Comparison of ENCODE assay signal across 11 mouse cellular contexts in genomic region chr8:71466198-71466597, GRCm38 (mm10). TPM values are rescaled to one million over a fixed set of nuclear protein-coding genes. Genes with fewer than 3 reads are reported as not detected.
DNase-seq lines count a peak whose midpoint lies in the region; ATAC-seq lines count a peak whose summit lies in the region.
"Had no signal": no experiment of that assay in that cellular context is flagged by ENCODE, and none has a peak within 500 bp of the region (broad histone marks: within the 10 kb centered on the region; RNA-seq: fewer than 3 reads in every experiment).

No protein-coding gene starts in this region.

- 94% methylated on average over 5 of the region's 5 CpGs for WGBS in heart, embryonic 14.5 days
- WGBS in liver, embryonic 11.5 days = 93% methylated on average over 5 of the region's 5 CpGs
- WGBS in limb, embryonic 15.5 days = 96% methylated on average over 5 of the region's 5 CpGs
- WGBS in intestine, embryonic 15.5 days = 96% methylated on average over 5 of the region's 5 CpGs

- DNase-seq in heart, adult 18-20 months = no peak
- DNase-seq in liver, embryonic 11.5 days (ENCODE audit: low spot score) = no peak
- no peak for DNase-seq in liver
- peak; percentile 69 for DNase-seq in cerebellum, adult 9-11 months
- DNase-seq: embryo, embryonic 11 days; kidney, postnatal 4 days had no signal

- H3K27me3 ChIP-seq in heart, embryonic 14.5 days (ENCODE audit: control insufficient read depth, insufficient read depth, low read length) = no peaks in the 10 kb centered on the region
- peaks cover 2% of the 10 kb centered on the region; the same call in 1 of the 2 replicates for H3K27me3 ChIP-seq in liver, embryonic 11.5 days (replicated peaks; ENCODE audit: control insufficient read depth, insufficient read depth, low read length)
- H3K27me3 ChIP-seq in limb, embryonic 15.5 days = no peaks in the 10 kb centered on the region
- H3K27me3 ChIP-seq in intestine, embryonic 15.5 days (replicated peaks) = no peaks in the 10 kb centered on the region

- H3K9me3 ChIP-seq in heart, embryonic 14.5 days (ENCODE audit: control insufficient read depth, low read length) = no peaks in the 10 kb centered on the region
- no peaks in the 10 kb centered on the region for H3K9me3 ChIP-seq in liver, embryonic 11.5 days (ENCODE audit: control insufficient read depth, low read length)
- no peaks in the 10 kb centered on the region for H3K9me3 ChIP-seq in limb, embryonic 15.5 days
- no peaks in the 10 kb centered on the region for H3K9me3 ChIP-seq in intestine, embryonic 15.5 days
- H3K9me3 ChIP-seq: midbrain, embryonic 10.5 days had no signal

- peaks cover 26 to 36% of the 10 kb centered on the region in 2 experiments for H3K4me1 ChIP-seq in heart, embryonic 14.5 days (ENCODE audit: control insufficient read depth in 2 of 2, insufficient read depth in 2 of 2, low read length in 2 of 2)
- H3K4me1 ChIP-seq in liver, embryonic 11.5 days (replicated peaks; ENCODE audit: control insufficient read depth, insufficient read depth, low read length) = peaks cover 30% of the 10 kb centered on the region
- H3K4me1 ChIP-seq in limb, embryonic 15.5 days = peaks cover 50% of the 10 kb centered on the region
- peaks cover 35% of the 10 kb centered on the region for H3K4me1 ChIP-seq in intestine, embryonic 15.5 days (replicated peaks)

- no peak overlapping the region for H3K9ac ChIP-seq in heart, embryonic 14.5 days (ENCODE audit: low read length)
- H3K9ac ChIP-seq in liver, embryonic 11.5 days (ENCODE audit: low read depth, low read length) = no peak overlapping the region
- H3K9ac ChIP-seq in limb, embryonic 15.5 days = no peak overlapping the region
- no peak overlapping the region for H3K9ac ChIP-seq in intestine, embryonic 15.5 days

- H3K27ac ChIP-seq in heart, embryonic 14.5 days (replicated peaks in 1 of 2; ENCODE audit: control insufficient read depth in 1 of 2, insufficient read depth in 1 of 2, low read depth in 2 of 2, low read length in 2 of 2) = no peak overlapping the region
- H3K27ac ChIP-seq in liver, embryonic 11.5 days (ENCODE audit: low read depth, low read length) = no peak overlapping the region
- H3K27ac ChIP-seq in limb, embryonic 15.5 days = no peak overlapping the region
- no peak overlapping the region for H3K27ac ChIP-seq in intestine, embryonic 15.5 days

- peak overlapping the region; percentile 75; the same call in 1 of the 2 replicates for H3K4me2 ChIP-seq in heart, embryonic 14.5 days (ENCODE audit: low read length)
- H3K4me2 ChIP-seq in liver, embryonic 11.5 days = peak overlapping the region; percentile 90
- H3K4me2 ChIP-seq in limb, embryonic 15.5 days = no peak overlapping the region
- H3K4me2 ChIP-seq in intestine, embryonic 15.5 days (replicated peaks) = no peak overlapping the region

- ATAC-seq in heart, embryonic 14.5 days (ENCODE audit: insufficient number of reproducible peaks, insufficient read depth, low FRiP score, low read depth) = no peak
- no peak for ATAC-seq in liver, embryonic 11.5 days (replicated peaks; ENCODE audit: low FRiP score)
- no peak for ATAC-seq in limb, embryonic 15.5 days (ENCODE audit: insufficient number of reproducible peaks, low FRiP score, low TSS enrichment, low read depth)
- ATAC-seq in intestine, embryonic 15.5 days = no peak
- ATAC-seq: intestine, embryonic 16.5 days had no signal

- no peak overlapping the region for H3K4me3 ChIP-seq in heart, embryonic 14.5 days (ENCODE audit: control insufficient read depth in 1 of 2, insufficient read depth in 1 of 2, low read depth in 1 of 2, low read length in 2 of 2)
- H3K4me3 ChIP-seq in liver, embryonic 11.5 days (ENCODE audit: low read depth, low read length) = peak overlapping the region; percentile 69; the same call in 1 of the 2 replicates
- peak overlapping the region; percentile 84; the same call in 1 of the 2 replicates for H3K4me3 ChIP-seq in limb, embryonic 15.5 days
- no peak overlapping the region for H3K4me3 ChIP-seq in intestine, embryonic 15.5 days (replicated peaks)

- H3K36me3 ChIP-seq in heart, embryonic 14.5 days (ENCODE audit: control insufficient read depth, insufficient read depth, low read length) = peaks cover 18% of the 10 kb centered on the region
- H3K36me3 ChIP-seq in liver, embryonic 11.5 days (ENCODE audit: control insufficient read depth, insufficient read depth, low read length) = peaks cover 11% of the 10 kb centered on the region
- peaks cover 15% of the 10 kb centered on the region for H3K36me3 ChIP-seq in limb, embryonic 15.5 days
- peaks cover 5% of the 10 kb centered on the region; the same call in 1 of the 2 replicates for H3K36me3 ChIP-seq in intestine, embryonic 15.5 days

RNA-seq across cellular contexts. Expression of gene Mrpl34, which starts 1.4 kb away (rescaled TPM):
- 191 and 193 TPM in 2 replicates for polyA plus RNA-seq in heart, embryonic 14.5 days (2014; fragmentation: Nextera tagmentation; extraction: Ambion mirVana)
- total RNA-seq in heart, adult 18-20 months (2021) = 100 to 1,000 TPM; 126 to 127 TPM
- 215 and 229 TPM in 2 replicates for polyA plus RNA-seq in liver, embryonic 11.5 days (2014; fragmentation: Nextera tagmentation; extraction: Ambion mirVana)
- 100 and 122 TPM in 2 replicates for polyA plus RNA-seq in limb, embryonic 15.5 days (2015; fragmentation: Nextera tagmentation; extraction: Ambion mirVana)
- polyA plus RNA-seq in intestine, embryonic 15.5 days (2015; fragmentation: Nextera tagmentation; extraction: Ambion mirVana) = 199 and 214 TPM in 2 replicates

RNA-seq across cellular contexts. Expression of gene Abhd8, which starts 2.7 kb away (rescaled TPM):
- polyA plus RNA-seq in heart, embryonic 14.5 days (2014; fragmentation: Nextera tagmentation; extraction: Ambion mirVana) = 20.8 and 29.2 TPM in 2 replicates
- total RNA-seq in heart, adult 18-20 months (2021) = 10 to 100 TPM; 23.8 to 26.6 TPM
- polyA plus RNA-seq in liver, embryonic 11.5 days (2014; fragmentation: Nextera tagmentation; extraction: Ambion mirVana) = 20.6 and 21.4 TPM in 2 replicates
- 65.7 and 67.2 TPM in 2 replicates for polyA plus RNA-seq in limb, embryonic 15.5 days (2015; fragmentation: Nextera tagmentation; extraction: Ambion mirVana)
- polyA plus RNA-seq in intestine, embryonic 15.5 days (2015; fragmentation: Nextera tagmentation; extraction: Ambion mirVana) = 34.6 and 37.5 TPM in 2 replicates

RNA-seq across cellular contexts. Expression of gene Dda1, which starts 2.8 kb away (rescaled TPM):
- polyA plus RNA-seq in heart, embryonic 14.5 days (2014; fragmentation: Nextera tagmentation; extraction: Ambion mirVana) = 76.7 and 79.1 TPM in 2 replicates
- 10 to 100 TPM; 31.4 to 32.1 TPM for total RNA-seq in heart, adult 18-20 months (2021)
- 94.1 and 98.2 TPM in 2 replicates for polyA plus RNA-seq in liver, embryonic 11.5 days (2014; fragmentation: Nextera tagmentation; extraction: Ambion mirVana)
- 98.4 and 107 TPM in 2 replicates for polyA plus RNA-seq in limb, embryonic 15.5 days (2015; fragmentation: Nextera tagmentation; extraction: Ambion mirVana)
- polyA plus RNA-seq in intestine, embryonic 15.5 days (2015; fragmentation: Nextera tagmentation; extraction: Ambion mirVana) = 90.2 and 91.3 TPM in 2 replicates

RNA-seq across cellular contexts. Expression of gene Ano8, which starts 19.6 kb away (rescaled TPM):
- 1.5 and 1.8 TPM in 2 replicates for polyA plus RNA-seq in heart, embryonic 14.5 days (2014; fragmentation: Nextera tagmentation; extraction: Ambion mirVana)
- total RNA-seq in heart, adult 18-20 months (2021) = 10 to 100 TPM; 16.6 to 16.9 TPM
- 0.60 and 0.96 TPM in 2 replicates for polyA plus RNA-seq in liver, embryonic 11.5 days (2014; fragmentation: Nextera tagmentation; extraction: Ambion mirVana)
- polyA plus RNA-seq in limb, embryonic 15.5 days (2015; fragmentation: Nextera tagmentation; extraction: Ambion mirVana) = 1.3 and 1.4 TPM in 2 replicates
- 1.4 TPM in 2 replicates for polyA plus RNA-seq in intestine, embryonic 15.5 days (2015; fragmentation: Nextera tagmentation; extraction: Ambion mirVana)

RNA-seq across cellular contexts. Expression of gene Gtpbp3, which starts 21.7 kb away (rescaled TPM):
- polyA plus RNA-seq in heart, embryonic 14.5 days (2014; fragmentation: Nextera tagmentation; extraction: Ambion mirVana) = 3.3 and 4.4 TPM in 2 replicates
- 10 to 100 TPM; 19.1 to 22.2 TPM for total RNA-seq in heart, adult 18-20 months (2021)
- polyA plus RNA-seq in liver, embryonic 11.5 days (2014; fragmentation: Nextera tagmentation; extraction: Ambion mirVana) = 9.5 and 10.4 TPM in 2 replicates
- polyA plus RNA-seq in limb, embryonic 15.5 days (2015; fragmentation: Nextera tagmentation; extraction: Ambion mirVana) = 16.5 and 19.2 TPM in 2 replicates
- 13.6 and 16.3 TPM in 2 replicates for polyA plus RNA-seq in intestine, embryonic 15.5 days (2015; fragmentation: Nextera tagmentation; extraction: Ambion mirVana)

Comparison
In these comparisons a context has a peak if more than half of its experiments do, and no peak if none do; other contexts are left out.
1. H3K4me2 ChIP-seq: peak in heart, embryonic 14.5 days (single experiment) and liver, embryonic 11.5 days (single experiment); none in limb, embryonic 15.5 days (single experiment) and intestine, embryonic 15.5 days (single experiment).
2. H3K4me3 ChIP-seq: peak in liver, embryonic 11.5 days (single experiment) and limb, embryonic 15.5 days (single experiment); none in heart, embryonic 14.5 days (0 of 2) and intestine, embryonic 15.5 days (single experiment).